Mouse (Mus musculus): ENCODE results near the gene Epop. TPM values are rescaled to one million over a fixed set of nuclear protein-coding genes. Genes with fewer than 3 reads are reported as not detected.

Gene Epop
- polyA plus RNA-seq, 1 experiment from 2014 or later, result 0.69 TPM

- 24% methylated on average over 10 of the region's 10 CpGs for WGBS (ENCODE audit: insufficient replicate concordance)
- H3K9me3 ChIP-seq (replicated peaks), result no peaks in the 10 kb centered on the region
- H3K4me3 ChIP-seq (replicated peaks), result no peak overlapping the region
- H3K4me1 ChIP-seq (replicated peaks), result peaks cover 14% of the 10 kb centered on the region
- H3K9ac ChIP-seq, result no peak overlapping the region
- H3K27me3 ChIP-seq, result peaks cover 65% of the 10 kb centered on the region
- no peaks in the 10 kb centered on the region for H3K36me3 ChIP-seq
- no peak for ATAC-seq (ENCODE audit: low read depth)
- no peak overlapping the region for H3K27ac ChIP-seq
- H3K4me2 ChIP-seq, result no peak overlapping the region
- DNase-seq, result no peak
Observed at GRCm38 (mm10) chr11:97579088-97579857, 50.2 kb downstream of the Epop start.

GRCm38 (mm10) chr11:97578286-97578685, 51.2 kb downstream of the Epop start:
- DNase-seq, result no peak
- ATAC-seq (ENCODE audit: low read depth), result no peak
- no peaks in the 10 kb centered on the region for H3K9me3 ChIP-seq (replicated peaks)
- H3K4me3 ChIP-seq (replicated peaks), result no peak overlapping the region
- WGBS (ENCODE audit: insufficient replicate concordance), result 56% methylated on average over 2 of the region's 2 CpGs
- no peak overlapping the region for H3K9ac ChIP-seq
- H3K27ac ChIP-seq, result no peak overlapping the region
- no peak overlapping the region for H3K4me2 ChIP-seq
- peaks cover 18% of the 10 kb centered on the region for H3K4me1 ChIP-seq (replicated peaks)
- no peaks in the 10 kb centered on the region for H3K36me3 ChIP-seq
- H3K27me3 ChIP-seq, result peaks cover 74% of the 10 kb centered on the region

Small RNA genes within 50 kb of the gene (microRNA-seq; reads per million reads assigned to microRNA genes)
- gene Gm24158 (not detected), gene Mir6927 (not detected)

Other genes starting within 250 kb of the Epop start
- 6.2 and 6.8 TPM in 2 replicates for gene Arhgap23, start 214.2 kb downstream of the Epop start, polyA plus RNA-seq (2015; fragmentation: Nextera tagmentation; extraction: Ambion mirVana)
- gene 4933428G20Rik, start 129.4 kb downstream of the Epop start, polyA plus RNA-seq (2015; fragmentation: Nextera tagmentation; extraction: Ambion mirVana), result 0.75 and 0.81 TPM in 2 replicates
- gene Srcin1, start 53.5 kb downstream of the Epop start, polyA plus RNA-seq (2015; fragmentation: Nextera tagmentation; extraction: Ambion mirVana), result 0.01 TPM in 1 of 2 replicates, not detected in the other
- 0.17 and 0.23 TPM in 2 replicates for gene Mllt6, start 33.7 kb upstream of the Epop start, polyA plus RNA-seq (2015; fragmentation: Nextera tagmentation; extraction: Ambion mirVana)
- 11.7 and 13.3 TPM in 2 replicates for gene Cisd3, start 56.1 kb upstream of the Epop start, polyA plus RNA-seq (2015; fragmentation: Nextera tagmentation; extraction: Ambion mirVana)
- 2.3 and 3.6 TPM in 2 replicates for gene Pcgf2, start 70.8 kb upstream of the Epop start, polyA plus RNA-seq (2015; fragmentation: Nextera tagmentation; extraction: Ambion mirVana)
- 335 and 374 TPM in 2 replicates for gene Psmb3, start 73.7 kb upstream of the Epop start, polyA plus RNA-seq (2015; fragmentation: Nextera tagmentation; extraction: Ambion mirVana)
- 0.88 TPM in 2 replicates for gene Pip4k2b, start 115.0 kb upstream of the Epop start, polyA plus RNA-seq (2015; fragmentation: Nextera tagmentation; extraction: Ambion mirVana)
- gene Cwc25, start 136.9 kb upstream of the Epop start, polyA plus RNA-seq (2015; fragmentation: Nextera tagmentation; extraction: Ambion mirVana), result 7.0 and 7.7 TPM in 2 replicates
- gene 1700001P01Rik, start 146.2 kb upstream of the Epop start, polyA plus RNA-seq (2015; fragmentation: Nextera tagmentation; extraction: Ambion mirVana), result 0.19 and 0.22 TPM in 2 replicates
- 436 and 468 TPM in 2 replicates for gene Rpl23, start 152.7 kb upstream of the Epop start, polyA plus RNA-seq (2015; fragmentation: Nextera tagmentation; extraction: Ambion mirVana)
- 27.5 and 31.2 TPM in 2 replicates for gene Lasp1, start 169.3 kb upstream of the Epop start, polyA plus RNA-seq (2015; fragmentation: Nextera tagmentation; extraction: Ambion mirVana)
- 0.85 and 1.3 TPM in 2 replicates for gene B230217C12Rik, start 211.1 kb upstream of the Epop start, polyA plus RNA-seq (2015; fragmentation: Nextera tagmentation; extraction: Ambion mirVana)